Mouse (Mus musculus): ENCODE measurements around the gene 4930579G24Rik. TPM values are rescaled to one million over a fixed set of nuclear protein-coding genes. Genes with fewer than 3 reads are reported as not detected.

Gene 4930579G24Rik
- total RNA-seq (2021), result 1 to 10 TPM; 1.3 to 1.4 TPM
- long read RNA-seq, experiment 1, transcript 4930579G24Rik-201 (2 exons, 1,970 nt), result major isoform, 6 of 6 reads
- long read RNA-seq, experiment 1, partial matches to known transcripts, result 0 of 6 reads
- long read RNA-seq, experiment 1, other reads (novel, unspliced or antisense), result 0 of 6 reads
- long read RNA-seq, experiment 2, partial matches to known transcripts, result 0 of 3 reads
- long read RNA-seq, experiment 2, other reads (novel, unspliced or antisense), result 1 of 3 reads

DNA sequence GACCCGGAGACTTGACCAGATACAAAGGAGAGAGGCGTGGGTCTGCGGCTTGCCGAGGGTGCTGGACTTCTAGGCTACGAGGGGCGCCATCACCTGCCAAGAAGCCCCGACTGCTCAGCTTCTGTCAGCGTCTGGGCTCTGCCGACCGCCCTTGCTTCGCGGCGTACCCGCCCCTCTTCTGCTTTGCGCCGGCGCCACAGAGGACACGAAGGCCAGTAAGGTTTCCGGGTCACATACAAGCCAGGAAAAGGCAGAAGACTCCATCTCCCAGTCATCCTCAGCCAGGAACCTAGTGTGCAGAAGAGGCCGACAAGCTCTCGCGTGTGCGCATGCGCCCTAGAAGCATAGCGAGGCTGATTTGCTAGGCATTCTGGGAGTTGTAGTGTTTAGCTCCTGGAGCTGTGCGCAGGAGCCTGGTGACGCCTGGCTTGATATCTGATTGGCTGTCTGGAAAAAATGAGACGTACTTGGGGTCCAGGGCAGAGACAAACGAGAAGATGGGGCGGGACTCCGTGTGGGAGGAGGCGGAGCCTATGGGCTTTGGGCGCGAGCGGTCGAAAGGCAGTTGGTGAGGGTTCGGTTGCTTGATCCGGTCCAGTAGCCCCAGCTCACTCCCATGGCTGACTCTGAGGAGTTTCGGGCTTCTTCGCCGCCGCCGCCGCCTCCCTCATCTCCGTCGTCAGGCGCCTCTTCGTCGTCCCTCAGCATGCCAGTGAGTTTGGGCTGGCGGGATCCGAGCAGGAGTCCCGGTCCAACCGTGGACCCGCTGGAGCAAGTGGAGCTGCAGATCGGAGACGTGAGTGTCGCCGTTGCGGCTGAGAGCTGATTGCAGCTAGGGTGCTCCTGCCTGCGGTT, at the start of gene 4930579G24Rik:
Gene 4930579G24Rik, plus strand, starts transcription at position 519 of the 855 bp plus-strand sequence.
- intact Hi-C loops (cut with DNase I), result no loop called here
- peak; percentile 89 to 91 for DNase-seq

DNA sequence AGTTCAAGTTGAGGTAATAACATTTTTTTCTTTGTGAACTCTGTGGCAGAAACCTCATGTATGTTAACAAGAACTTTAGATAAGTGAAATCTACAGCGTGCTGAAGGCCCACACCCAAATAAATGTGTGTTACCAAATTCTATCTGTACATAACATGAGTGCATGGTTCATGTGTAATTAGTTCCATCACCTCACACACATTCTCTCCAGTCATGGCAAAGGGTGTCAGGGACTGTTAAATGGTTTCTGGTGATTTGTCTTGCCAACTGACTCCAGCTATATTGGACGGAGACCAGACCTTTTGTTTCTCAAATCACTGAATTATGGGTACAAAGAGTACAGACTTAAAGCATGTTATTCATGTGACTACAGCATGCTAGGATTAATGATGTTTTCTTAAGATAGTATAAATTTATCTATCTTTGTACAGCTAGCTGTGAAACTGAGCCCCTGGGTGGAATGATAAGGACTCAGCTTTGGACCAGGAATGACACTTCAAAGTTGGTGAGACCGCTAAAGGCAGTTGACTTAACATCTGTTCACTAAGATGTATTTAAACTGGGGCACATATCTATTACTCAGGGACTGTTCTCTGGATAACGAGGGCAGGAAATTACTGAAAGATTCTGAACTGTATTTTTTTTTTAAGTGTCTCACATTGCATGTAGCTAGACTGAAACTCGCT, 48.8 kb upstream of the 4930579G24Rik start:
- no peak for DNase-seq
- intact Hi-C loops (cut with DNase I), result no loop called here

DNA sequence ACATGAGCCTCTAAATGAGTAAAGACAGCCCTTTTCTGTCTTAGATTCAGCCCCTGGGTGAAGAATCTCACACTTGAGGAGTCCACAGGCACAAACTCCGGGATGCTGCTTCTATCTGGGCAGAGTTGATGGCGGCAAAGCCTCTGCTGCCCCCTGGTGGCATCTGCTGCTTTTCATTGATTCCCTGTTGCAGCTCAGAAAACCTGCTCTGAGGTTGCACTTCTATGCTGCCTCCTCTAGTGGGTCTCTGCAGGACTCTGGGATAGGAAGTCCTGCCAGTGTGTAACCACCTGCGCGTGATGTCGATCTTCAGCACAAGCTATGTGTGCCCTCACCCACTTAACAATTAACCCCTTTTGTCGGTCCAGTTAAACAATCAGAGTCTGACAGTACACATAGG, 42.1 kb upstream of the 4930579G24Rik start:
- intact Hi-C loops (cut with DNase I), result loop anchor here (2.0 to 5.0 kb wide), 5 partner anchors 75 to 635 kb away; partner anchors contain the start of gene Rapgef2
- DNase-seq, result peak; percentile 78 to 85

DNA sequence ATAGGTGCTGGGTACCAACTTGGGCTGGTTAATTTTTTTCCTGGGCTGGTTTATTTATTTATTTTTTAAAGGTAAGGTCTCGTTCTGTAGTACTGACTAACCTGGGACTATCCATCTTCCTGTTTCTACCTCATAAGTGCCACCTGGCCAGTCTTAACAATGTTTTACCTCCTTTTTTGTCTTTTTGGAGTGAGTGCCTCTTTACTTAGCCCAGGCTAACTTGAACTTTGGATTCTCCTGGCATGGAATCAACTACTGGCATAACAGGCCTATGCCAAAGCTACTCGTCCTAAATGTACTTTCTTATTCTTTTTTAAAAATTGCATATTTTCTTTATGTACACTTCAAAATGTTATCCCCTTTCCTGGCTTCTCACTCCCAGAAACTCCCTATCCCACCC, 39.2 kb upstream of the 4930579G24Rik start:
- DNase-seq, result no peak
- intact Hi-C loops (cut with DNase I), result loop anchor here (5.0 kb wide), 4 partner anchors 77 to 637 kb away; partner anchors contain the start of gene Rapgef2

DNA sequence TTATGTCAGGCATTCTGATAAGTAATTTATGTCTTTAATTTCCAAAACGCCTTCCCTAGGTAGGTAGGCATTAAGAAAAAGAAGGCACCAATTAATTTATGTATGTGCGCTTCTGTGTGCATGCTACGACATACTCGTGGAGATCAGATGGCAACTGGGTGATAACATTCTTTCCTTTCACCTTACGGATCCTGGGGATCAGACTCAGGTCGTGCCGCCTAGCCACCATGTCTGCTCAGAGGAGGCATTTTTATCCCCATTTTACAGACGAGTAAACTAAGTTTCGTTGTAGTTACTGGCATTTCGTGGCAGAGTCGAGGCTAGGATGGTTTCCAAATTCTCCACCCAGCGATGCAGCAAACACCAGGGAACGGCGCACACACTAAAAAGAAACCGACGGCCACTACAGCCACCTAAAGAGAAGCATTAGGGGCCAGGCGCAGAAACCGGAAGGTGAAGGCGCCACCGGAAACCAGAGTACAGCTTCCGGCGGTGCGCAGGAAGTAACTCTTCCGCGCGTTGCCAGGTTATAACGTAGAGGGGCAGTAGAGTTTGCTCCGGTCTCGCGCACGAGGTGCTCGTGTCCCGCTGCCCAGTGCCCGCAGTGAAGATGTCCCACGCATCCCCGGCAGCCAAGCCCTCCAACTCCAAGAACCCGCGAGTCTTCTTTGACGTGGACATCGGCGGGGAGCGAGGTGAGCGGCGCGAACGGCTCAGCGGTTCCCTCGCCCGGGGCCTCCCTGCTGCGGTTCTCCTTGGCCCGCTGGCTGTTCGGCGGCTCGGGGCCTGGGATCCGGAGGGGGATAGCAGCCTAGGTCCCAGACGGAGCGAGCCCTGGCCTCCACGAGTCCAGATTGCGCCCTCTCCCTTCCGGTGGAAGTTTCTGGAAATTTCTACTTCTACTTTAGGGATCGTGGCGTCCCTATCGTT, 37.8 kb upstream of the 4930579G24Rik start, which contains the start of gene Ppid:
Gene Ppid, plus strand, starts transcription at position 480 of the 930 bp plus-strand sequence.
- intact Hi-C loops (cut with DNase I), result loop anchor here (1.0 kb wide), 1 partner anchor 23 kb away; no protein-coding TSS in a partner anchor
- DNase-seq, result peak; percentile 58 to 65

DNA sequence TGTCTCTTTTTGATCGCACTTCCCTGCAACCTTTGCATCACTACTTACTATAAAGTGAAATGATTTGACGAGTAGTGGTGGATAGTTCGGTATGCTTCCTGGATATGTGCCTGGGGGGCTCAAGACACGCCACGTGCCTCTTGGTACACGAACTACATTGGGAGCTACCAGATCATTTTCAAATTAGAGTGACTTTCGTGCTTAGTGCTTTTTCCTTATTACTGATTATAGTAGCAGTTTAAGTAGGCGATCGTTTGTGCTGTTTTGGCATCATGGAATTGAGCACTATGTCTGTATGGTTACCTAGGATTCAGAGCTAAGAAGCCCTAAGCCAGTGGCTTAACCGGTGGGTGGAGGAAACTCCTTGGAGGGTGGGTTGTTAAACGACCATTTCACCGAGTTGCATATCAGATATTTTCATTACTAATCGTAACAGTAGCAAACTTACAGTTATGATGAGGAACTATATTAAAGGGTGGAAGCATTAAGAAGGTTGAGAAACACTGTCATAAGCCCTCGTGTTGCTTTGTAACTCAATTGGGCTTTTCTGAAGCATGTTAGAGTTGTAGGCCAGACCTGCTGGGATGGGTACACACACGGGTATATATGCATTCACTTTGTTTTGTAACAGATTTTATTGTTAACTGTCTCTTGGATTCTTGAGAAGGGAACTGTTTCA, 36.9 kb upstream of the 4930579G24Rik start:
- no peak for DNase-seq
- intact Hi-C loops (cut with DNase I), result loop anchor here (1.0 kb wide), 1 partner anchor 24 kb away; no protein-coding TSS in a partner anchor

DNA sequence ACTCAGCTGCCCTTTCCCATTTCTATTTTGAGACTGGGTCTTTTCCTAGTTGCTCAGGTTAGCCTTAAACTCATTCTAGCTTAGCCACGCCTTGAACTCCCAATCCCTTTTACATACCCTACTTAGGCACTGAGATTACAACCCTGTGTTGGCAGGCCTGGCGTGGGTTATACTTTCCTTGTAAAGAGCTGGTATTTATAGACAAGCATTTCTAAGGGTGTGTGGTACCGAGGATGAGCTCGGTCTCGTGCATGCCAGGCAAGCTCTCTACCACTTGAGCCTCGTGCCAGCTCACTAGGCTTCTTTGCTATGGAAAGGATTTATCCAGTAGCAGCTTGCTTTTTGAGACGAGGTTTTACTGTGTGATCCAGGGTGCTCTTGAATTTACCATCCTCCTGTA, 33.4 kb upstream of the 4930579G24Rik start:
- intact Hi-C loops (cut with DNase I), result no loop called here
- DNase-seq, result no peak

DNA sequence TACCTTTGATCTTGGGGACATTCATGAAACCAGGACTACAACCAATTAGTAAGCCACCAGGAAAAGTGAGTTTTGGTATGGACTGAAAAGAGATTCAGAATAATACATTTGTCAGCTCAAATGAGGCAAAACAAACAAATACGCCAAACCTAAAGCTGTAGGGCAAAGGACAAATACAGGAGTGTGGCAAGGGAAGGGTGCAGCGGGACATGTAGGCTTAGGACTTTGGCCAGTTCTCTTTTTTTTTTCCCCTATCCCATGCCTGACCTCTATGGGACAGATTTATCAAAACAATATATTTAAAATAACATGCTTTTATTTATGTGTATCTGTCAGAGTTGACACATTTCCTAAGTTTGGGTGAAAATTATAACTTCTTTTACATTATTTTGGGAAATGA, 19.0 kb upstream of the 4930579G24Rik start:
- intact Hi-C loops (cut with DNase I), result loop anchor here (10.0 kb wide), 1 partner anchor 535 kb away; no protein-coding TSS in a partner anchor
- DNase-seq, result no peak

DNA sequence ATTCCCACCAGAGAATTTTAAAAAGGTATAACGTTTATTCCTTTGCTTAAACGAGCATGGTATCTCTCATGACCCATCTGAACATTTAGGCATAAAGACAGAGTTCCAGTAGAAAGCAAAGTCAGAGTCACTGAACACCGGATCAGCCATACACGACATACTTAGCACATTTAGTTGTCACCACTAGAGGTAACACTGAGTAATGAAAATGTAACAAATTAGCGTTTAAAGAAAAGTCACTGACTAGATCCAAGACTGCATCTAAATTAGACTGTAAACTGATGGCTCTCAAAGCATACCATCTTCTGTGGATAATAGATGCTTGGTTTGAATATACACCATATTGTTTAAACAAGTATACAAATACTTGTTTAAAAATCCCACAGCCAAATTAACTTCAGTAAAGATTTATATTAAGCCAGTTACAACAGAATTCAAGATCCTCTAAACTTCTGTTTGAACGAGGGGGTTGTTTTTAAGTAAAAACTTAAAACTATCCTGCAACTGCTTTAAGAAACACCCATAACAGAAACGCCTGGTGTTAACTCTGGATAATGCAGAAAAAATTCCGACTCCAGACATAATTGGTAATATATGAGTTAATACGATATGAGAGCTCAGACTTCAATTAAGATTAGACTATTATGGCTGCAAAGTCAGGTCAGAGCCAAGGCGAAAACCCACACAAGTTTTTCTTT, 1.2 kb upstream of the 4930579G24Rik start:
- intact Hi-C loops (cut with DNase I), result no loop called here
- DNase-seq, result no peak

DNA sequence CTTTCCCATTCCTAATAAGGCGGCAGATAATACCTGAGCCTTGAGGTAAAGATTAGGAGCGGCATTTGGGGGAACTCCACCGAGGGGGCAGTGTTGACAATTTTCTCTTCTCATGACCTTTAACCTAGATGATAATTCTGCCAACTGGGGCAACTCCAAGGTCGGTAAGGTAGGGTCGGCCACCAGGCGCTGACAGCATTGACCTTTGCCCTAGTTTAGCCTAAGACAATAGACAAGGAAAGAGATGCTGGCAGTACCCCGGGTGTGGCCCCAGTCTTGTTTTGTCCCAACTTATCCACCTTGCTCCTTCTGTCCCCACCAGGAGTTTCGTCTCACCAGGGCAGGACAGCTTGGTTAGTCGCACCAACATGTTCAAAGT, 708 bp upstream of the 4930579G24Rik start:
- intact Hi-C loops (cut with DNase I), result no loop called here
- DNase-seq, result no peak

DNA sequence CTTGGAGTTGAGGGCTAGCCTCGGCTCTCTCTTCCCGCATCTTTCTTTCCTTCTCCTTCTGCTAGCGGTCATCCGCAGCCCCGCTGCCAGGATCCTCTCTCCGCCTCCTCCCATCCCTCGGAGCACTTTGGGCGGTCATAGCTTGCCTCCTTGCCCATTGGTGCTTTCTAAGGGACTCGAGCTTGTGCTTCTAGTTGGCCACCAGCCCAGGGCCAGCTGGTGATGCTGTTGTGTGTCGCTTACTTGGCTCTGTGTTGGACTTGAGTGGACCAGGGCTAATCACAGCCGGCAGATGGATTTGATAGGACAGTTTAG, 494 bp downstream of the 4930579G24Rik start, which contains the start of gene Etfdh:
Gene Etfdh, minus strand, starts transcription at position 85 of the 315 bp plus-strand sequence.
- intact Hi-C loops (cut with DNase I), result no loop called here
- peak; percentile 60 to 62 for DNase-seq

DNA sequence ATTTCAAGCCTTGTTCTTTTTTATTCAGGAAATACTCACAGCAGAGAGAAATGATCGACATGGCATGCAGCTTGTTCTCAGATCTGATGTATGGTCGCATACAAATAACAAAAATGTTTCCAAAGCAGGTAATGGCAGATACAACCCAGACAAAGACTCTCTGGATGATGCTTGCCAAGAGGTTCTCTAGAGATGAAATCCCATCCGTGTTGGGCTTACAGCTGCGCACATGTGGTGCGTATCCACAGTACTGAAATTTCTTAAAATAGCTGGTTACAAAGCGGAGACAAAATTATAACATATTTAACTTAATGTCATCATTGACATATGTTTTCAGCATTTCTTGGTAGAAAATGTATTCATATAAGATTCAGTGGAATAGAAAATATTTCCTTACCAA, 23.2 kb downstream of the 4930579G24Rik start:
- intact Hi-C loops (cut with DNase I), result no loop called here
- DNase-seq, result no peak

DNA sequence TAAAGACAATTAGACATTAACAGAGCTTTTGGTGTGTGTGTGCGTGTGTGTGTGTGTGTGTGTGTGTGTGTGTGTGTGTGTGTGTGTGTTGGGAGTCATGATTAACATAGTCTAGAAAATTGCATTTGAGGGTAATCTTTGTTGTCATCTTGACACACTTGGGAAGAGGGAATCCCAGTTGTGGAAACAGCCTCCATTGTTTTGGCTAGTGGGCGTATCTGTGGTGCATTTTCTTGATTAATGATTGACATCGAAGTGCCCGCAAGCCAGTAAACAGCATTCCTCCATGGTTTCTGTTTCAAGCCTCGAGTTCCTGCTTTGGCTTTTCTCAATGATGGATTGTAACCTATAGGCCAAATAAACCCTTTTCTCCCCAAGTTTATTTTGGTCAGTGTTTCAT, 27.8 kb downstream of the 4930579G24Rik start:
- intact Hi-C loops (cut with DNase I), result no loop called here
- no peak for DNase-seq

DNA sequence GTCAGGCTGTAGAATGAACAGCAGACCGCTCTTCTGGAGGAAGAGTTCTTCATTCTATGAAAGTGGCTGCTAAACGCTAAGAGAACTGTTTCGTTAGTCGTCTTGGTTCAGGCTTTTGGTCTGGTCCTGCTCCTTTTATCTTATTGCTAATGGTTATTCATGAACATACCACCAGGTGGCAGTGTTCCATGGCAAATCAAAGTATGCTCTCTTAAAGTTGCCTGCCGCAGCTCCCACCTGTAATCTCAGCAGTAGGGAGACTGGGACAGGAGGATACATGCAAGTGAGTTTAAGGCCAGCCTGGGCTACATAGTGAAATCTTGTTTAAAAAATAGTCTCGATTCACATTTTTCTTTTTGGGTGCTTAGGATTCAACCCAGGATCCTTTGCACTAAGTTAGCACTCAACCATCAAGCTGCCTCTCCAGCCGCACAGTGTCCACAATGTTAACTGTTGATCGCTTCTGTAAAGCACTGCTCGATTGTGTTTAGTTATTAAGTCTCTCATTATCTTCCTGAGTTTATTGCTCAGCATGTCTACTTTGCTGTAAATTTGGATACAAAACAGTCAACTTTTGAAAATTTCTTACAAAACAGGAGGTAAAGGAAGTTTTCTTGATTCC, 36.0 kb downstream of the 4930579G24Rik start:
- no peak for DNase-seq

DNA sequence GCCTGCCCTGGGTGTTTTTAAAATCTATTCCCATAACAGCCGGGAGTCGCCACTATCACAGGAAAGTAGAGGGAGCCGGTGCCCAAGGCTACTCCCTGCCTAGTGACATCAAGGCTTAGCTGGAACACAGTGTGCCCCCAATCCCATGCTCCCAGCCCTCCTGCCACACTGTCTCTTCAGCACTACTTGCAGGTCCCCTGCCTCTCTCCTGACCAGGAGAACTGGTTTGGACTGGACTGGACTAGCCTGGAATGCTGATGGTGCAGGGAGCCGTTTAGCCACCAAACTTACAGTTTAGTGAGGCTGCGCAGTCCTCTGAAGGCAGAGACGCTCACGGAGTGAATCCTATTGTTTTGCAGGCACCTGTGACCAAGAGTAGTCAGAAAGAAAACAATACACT, 41.7 kb downstream of the 4930579G24Rik start:
- intact Hi-C loops (cut with DNase I), result no loop called here
- no peak for DNase-seq

More for the DNA sequence above, 36.0 kb downstream of the 4930579G24Rik start:
- intact Hi-C loops (cut with DNase I), result no loop called here

DNA sequence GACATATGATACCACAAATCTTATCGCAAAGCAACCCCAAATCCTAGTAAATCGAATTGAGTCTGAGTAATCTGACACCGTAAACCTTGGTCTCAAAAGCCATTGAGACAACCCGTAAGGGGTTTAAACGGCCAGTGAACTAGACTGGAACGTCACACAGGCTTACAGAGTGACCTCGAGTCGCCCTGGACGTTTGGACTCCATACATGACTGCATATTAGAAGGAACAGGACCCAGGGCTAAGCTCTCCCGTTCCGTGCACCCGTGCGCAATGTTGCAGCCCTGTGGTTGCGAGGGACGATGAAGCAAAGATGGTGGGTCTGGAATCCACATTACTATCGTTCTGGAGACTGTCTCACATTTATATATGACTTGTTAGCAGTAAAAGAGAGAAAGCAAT, 43.3 kb downstream of the 4930579G24Rik start:
- no peak for DNase-seq
- intact Hi-C loops (cut with DNase I), result no loop called here

DNA sequence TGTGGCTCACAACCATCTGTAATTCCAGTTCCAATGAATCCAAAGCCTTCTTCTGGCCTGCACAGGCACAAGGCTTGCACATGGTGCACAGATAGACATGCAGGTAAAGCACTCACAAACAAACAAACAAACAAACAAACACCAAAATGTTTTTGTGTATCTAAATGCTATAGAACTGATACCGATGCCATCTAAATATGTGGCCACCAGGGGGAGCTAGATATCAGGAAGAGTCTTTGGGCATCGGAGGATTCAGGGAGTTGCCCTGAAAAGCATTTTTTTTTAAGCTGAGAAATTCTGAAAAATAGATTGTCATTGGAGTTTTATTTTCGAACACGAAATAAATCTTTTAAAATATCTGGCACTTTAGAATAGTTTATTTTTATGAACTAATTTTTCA, 44.2 kb downstream of the 4930579G24Rik start:
- peak in 1 of 2 experiments; percentile 43 for DNase-seq

DNA sequence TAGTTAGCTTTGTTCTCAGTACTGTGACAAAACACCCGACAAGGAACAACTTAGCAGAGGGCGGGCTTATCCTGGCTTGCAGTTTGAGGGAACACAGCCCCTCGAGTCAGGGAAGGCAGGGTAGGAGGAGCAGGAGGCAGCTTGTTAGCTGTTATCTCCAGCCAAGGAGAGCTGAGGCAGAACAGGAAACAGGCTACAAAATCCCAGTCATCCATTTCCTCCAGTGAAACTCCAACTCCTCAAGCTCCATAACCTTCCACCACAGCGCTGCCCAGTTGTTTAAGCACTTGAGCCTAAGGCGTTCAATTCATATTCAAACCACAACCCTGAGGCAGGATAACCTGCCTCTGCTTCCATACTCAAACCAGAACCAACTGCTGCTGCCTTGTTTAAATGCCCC, 45.8 kb downstream of the 4930579G24Rik start:
- intact Hi-C loops (cut with DNase I), result no loop called here
- no peak for DNase-seq

More for the DNA sequence above, 44.2 kb downstream of the 4930579G24Rik start:
- intact Hi-C loops (cut with DNase I), result loop anchor here (1.0 kb wide), 2 partner anchors 71 to 136 kb away; no protein-coding TSS in a partner anchor
